Mouse (Mus musculus) lung, postnatal 0 days (tissue): Measurements from ENCODE around the gene Apc2. TPM values are rescaled to one million over a fixed set of nuclear protein-coding genes. Genes with fewer than 3 reads are reported as not detected.

Source experiments
- ATAC-seq: fragments of 200-750 bp; cut with Nextera tagmentation; 2 replicates; pipeline ENCODE4 v1.8.0; 2017; ENCODE audit warnings: moderate library complexity
- DNase-seq: peaks from one replicate; pipeline ENCODE4 v3.0.0-alpha.2; 2016; ENCODE audit warnings: low spot score
- H3K27ac ChIP-seq: fragments of 300-500 bp; sonication (generic); 2 replicates; pipeline ENCODE4 v1.5.1; 2014; ENCODE audit warnings: antibody characterized with exemption, mild to moderate bottlenecking, low read length, mixed read lengths
- H3K27me3 ChIP-seq: fragments of 300-500 bp; sonication (generic); replicated peaks from 2 replicates; pipeline ENCODE4 v1.6.1; 2014; ENCODE audit warnings: low read length, mixed read lengths; ENCODE audit not compliant: insufficient read depth
- H3K36me3 ChIP-seq: fragments of 300-500 bp; sonication (generic); 2 replicates; pipeline ENCODE4 v1.6.1; 2014; ENCODE audit warnings: low read length, mixed read lengths; ENCODE audit not compliant: insufficient read depth
- H3K4me1 ChIP-seq: fragments of 300-500 bp; sonication (generic); 2 replicates; pipeline ENCODE4 v1.6.1; 2014; ENCODE audit warnings: antibody characterized with exemption, low read depth, low read length, mixed read lengths; ENCODE audit not compliant: insufficient read depth
- H3K4me2 ChIP-seq: fragments of 300-500 bp; sonication (generic); replicated peaks from 2 replicates; pipeline ENCODE4 v1.6.1; 2014; ENCODE audit warnings: low read depth, mild to moderate bottlenecking, low read length, moderate library complexity, mixed read lengths
- H3K4me3 ChIP-seq: fragments of 300-500 bp; sonication (generic); 2 replicates; pipeline ENCODE4 v1.5.1; 2014; ENCODE audit warnings: low read depth, low read length
- H3K9ac ChIP-seq: fragments of 300-500 bp; sonication (generic); replicated peaks from 2 replicates; pipeline ENCODE4 v1.6.1; 2014; ENCODE audit warnings: low read depth, mild to moderate bottlenecking
- H3K9me3 ChIP-seq: fragments of 300-500 bp; sonication (generic); 2 replicates; pipeline ENCODE4 v1.6.1; 2016; ENCODE audit warnings: low read length, mixed read lengths
- CTCF ChIP-seq: IDR thresholded peaks from 2 replicates; pipeline ENCODE4 v1.5.1; 2016; ENCODE audit warnings: antibody characterized with exemption, mild to moderate bottlenecking
- EP300 ChIP-seq: IDR thresholded peaks from 2 replicates; pipeline ENCODE4 v1.6.1; 2016; ENCODE audit warnings: antibody characterized with exemption, mild to moderate bottlenecking, control low read depth
- WGBS: fragments of 180-500 bp; shearing (Covaris S2); extraction: QIAGEN DNeasy Blood & Tissue Kit; methylation state at CpG from one replicate; pipeline ENCODE4 v1.1.7; 2014; 5-methylcytosine and 5-hydroxymethylcytosine counted together
- polyA plus RNA-seq: library from polyadenylated mRNA; unstranded; fragments of >200 nt; fragmentation: Nextera tagmentation; extraction: Ambion mirVana; gene quantifications from 2 replicates; pipeline ENCODE4 v1.2.1, GENCODE M21; 2015

The Apc2 gene
- polyA plus RNA-seq, 1 experiment from 2014 or later = 0.85 TPM

DNA sequence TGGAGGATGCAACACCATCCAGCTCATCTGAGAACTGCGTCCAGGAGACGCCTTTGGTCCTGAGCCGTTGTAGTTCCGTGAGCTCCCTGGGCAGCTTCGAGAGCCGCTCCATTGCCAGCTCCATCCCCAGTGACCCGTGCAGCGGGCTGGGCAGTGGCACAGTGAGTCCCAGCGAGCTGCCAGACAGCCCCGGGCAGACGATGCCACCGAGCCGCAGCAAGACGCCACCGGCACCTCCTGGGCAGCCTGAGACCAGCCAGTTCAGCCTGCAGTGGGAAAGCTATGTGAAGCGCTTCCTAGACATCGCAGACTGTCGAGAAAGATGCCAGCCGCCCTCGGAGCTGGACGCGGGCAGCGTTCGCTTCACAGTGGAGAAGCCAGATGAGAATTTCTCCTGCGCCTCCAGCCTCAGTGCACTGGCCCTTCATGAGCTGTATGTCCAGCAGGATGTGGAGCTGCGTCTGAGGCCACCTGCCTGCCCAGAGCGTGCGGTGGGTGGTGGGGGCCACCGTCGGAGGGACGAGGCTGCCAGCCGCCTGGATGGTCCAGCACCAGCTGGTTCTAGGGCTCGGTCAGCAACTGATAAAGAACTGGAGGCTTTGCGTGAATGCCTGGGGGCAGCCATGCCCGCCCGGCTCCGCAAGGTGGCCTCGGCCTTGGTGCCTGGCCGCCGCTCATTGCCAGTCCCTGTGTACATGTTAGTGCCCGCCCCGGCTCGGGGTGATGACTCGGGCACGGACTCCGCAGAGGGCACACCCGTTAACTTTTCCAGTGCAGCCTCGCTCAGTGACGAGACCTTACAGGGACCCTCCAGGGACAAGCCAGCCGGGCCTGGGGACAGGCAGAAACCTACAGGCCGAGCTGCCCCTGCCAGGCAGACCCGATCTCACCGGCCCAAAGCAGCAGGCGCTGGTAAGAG, 17.1 kb downstream of the Apc2 start:
- DNase-seq (no peak), ATAC-seq (no peak)
- no peak overlapping the region for H3K27ac ChIP-seq
- H3K27me3 ChIP-seq = peaks cover 44% of the 10 kb centered on the region
- no peaks in the 10 kb centered on the region for H3K36me3 ChIP-seq
- no peak for TF ChIP-seq EP300
- TF ChIP-seq CTCF = no peak
- H3K9me3 ChIP-seq = no peaks in the 10 kb centered on the region
- H3K4me2 ChIP-seq = no peak overlapping the region
- peaks cover 13% of the 10 kb centered on the region; the same call in 1 of the 2 replicates for H3K4me1 ChIP-seq
- H3K4me3 ChIP-seq = no peak overlapping the region
- H3K9ac ChIP-seq = no peak overlapping the region
- WGBS = 57% methylated on average over 54 of the region's 54 CpGs

DNA sequence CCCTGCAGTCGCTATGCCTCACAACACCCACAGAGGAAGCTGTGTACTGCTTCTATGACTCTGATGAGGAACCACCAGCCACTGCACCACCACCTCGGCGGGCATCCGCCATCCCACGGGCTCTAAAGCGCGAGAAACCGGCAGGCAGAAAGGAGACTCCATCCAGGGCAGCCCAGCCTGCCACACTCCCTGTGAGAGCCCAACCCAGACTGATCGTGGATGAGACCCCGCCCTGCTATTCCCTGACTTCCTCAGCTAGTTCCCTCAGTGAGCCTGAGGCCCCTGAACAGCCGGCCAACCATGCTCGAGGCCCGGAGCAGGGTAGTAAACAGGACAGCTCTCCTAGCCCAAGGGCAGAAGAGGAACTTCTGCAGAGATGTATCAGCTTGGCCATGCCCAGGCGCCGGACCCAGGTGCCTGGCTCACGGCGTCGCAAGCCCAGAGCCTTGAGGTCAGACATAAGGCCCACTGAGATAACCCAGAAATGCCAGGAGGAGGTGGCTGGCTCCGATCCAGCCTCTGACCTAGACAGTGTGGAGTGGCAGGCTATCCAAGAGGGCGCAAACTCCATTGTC, 17.9 kb downstream of the Apc2 start:
- no peaks in the 10 kb centered on the region for H3K9me3 ChIP-seq
- ATAC-seq (no peak), DNase-seq (no peak)
- H3K36me3 ChIP-seq = no peaks in the 10 kb centered on the region; the same call in 1 of the 2 replicates
- H3K4me2 ChIP-seq = no peak overlapping the region
- H3K4me3 ChIP-seq = no peak overlapping the region
- H3K27ac ChIP-seq = no peak overlapping the region
- H3K4me1 ChIP-seq = peaks cover 13% of the 10 kb centered on the region; the same call in 1 of the 2 replicates
- H3K27me3 ChIP-seq = peaks cover 44% of the 10 kb centered on the region
- H3K9ac ChIP-seq = no peak overlapping the region
- TF ChIP-seq EP300 (no peak), CTCF (no peak)
- 38% methylated on average over 20 of the region's 20 CpGs for WGBS

DNA sequence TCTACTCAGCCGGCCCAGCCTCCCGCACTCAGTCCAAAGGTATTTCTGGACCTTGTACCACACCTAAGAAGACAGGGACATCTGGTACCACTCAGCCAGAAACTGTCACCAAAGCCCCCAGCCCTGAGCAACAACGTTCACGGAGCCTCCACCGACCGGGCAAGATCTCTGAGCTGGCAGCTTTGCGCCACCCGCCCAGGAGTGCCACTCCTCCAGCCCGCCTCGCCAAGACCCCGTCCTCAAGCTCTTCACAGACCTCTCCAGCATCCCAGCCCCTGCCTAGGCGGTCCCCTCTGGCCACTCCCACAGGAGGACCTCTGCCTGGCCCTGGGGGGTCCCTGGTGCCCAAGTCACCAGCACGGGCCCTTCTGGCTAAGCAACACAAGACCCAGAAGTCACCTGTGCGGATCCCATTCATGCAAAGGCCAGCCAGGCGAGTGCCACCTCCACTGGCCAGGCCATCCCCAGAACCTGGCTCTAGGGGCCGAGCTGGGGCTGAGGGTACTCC, 18.8 kb downstream of the Apc2 start:
- Histone ChIP-seq H3K36me3 (no peaks in the 10 kb centered on the region; the same call in 1 of the 2 replicates), H3K4me2 (no peak overlapping the region), H3K27me3 (peaks cover 44% of the 10 kb centered on the region), H3K4me1 (peaks cover 18% of the 10 kb centered on the region), H3K27ac (no peak overlapping the region), H3K4me3 (no peak overlapping the region), H3K9ac (no peak overlapping the region), H3K9me3 (no peaks in the 10 kb centered on the region)
- WGBS = 41% methylated on average over 16 of the region's 16 CpGs
- ATAC-seq (no peak), DNase-seq (no peak)
- TF ChIP-seq CTCF = no peak
- no peak for TF ChIP-seq EP300

- Histone ChIP-seq H3K4me2 (no peak overlapping the region), H3K27ac (no peak overlapping the region), H3K36me3 (no peaks in the 10 kb centered on the region; the same call in 1 of the 2 replicates), H3K9ac (no peak overlapping the region), H3K27me3 (peaks cover 44% of the 10 kb centered on the region), H3K9me3 (no peaks in the 10 kb centered on the region), H3K4me3 (no peak overlapping the region), H3K4me1 (peaks cover 20% of the 10 kb centered on the region)
- 34% methylated on average over 25 of the region's 27 CpGs for WGBS
- ATAC-seq (peak; percentile 9; the same call in 1 of the 2 replicates), DNase-seq (no peak)
- no peak for TF ChIP-seq EP300
- no peak for TF ChIP-seq CTCF
Observed at GRCm38 (mm10) chr10:80315315-80315714, 19.5 kb downstream of the Apc2 start.

DNA sequence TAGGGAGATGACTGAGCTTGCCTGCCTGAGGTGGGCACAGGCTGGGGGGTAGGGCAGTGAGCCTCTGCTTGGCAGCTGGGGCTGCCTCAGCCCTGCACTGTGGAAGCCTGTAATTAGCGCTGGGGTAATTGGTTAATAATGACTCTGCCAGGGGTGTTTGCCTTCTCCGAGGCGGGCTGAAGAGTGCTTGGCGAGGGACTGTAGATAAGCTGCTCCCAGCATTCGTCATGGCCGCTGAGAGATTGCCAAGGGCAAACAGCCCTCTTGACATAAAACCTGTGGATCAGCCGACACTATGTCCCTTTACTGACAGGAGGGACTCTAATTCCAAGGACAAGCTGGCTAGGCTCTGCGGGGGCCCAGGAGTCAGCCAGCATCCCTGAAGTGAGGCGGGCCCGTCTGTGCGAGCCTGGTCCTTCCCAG, 20.6 kb downstream of the Apc2 start:
- H3K4me1 ChIP-seq = peaks cover 20% of the 10 kb centered on the region
- TF ChIP-seq CTCF (no peak), EP300 (no peak)
- H3K27me3 ChIP-seq = peaks cover 38% of the 10 kb centered on the region
- no peaks in the 10 kb centered on the region for H3K9me3 ChIP-seq
- DNase-seq (peak; percentile 68), ATAC-seq (peak; percentile 47)
- no peak overlapping the region for H3K4me3 ChIP-seq
- H3K27ac ChIP-seq = no peak overlapping the region
- WGBS = 20% methylated on average over 11 of the region's 11 CpGs
- no peaks in the 10 kb centered on the region; the same call in 1 of the 2 replicates for H3K36me3 ChIP-seq
- no peak overlapping the region for H3K4me2 ChIP-seq
- 0 out of 2 replicates have a peak overlapping the region, but pooled peaks have one; percentile 5 for H3K9ac ChIP-seq

- peaks cover 34% of the 10 kb centered on the region for H3K27me3 ChIP-seq
- 47% methylated on average over 10 of the region's 10 CpGs for WGBS
- ATAC-seq (no peak), DNase-seq (no peak)
- TF ChIP-seq CTCF (no peak), EP300 (no peak)
- 0 out of 2 replicates have a peak overlapping the region, but pooled peaks have one; percentile 5 for H3K9ac ChIP-seq
- no peak overlapping the region for H3K27ac ChIP-seq
- H3K9me3 ChIP-seq = no peaks in the 10 kb centered on the region
- H3K4me3 ChIP-seq = no peak overlapping the region
- no peak overlapping the region for H3K4me2 ChIP-seq
- no peaks in the 10 kb centered on the region; the same call in 1 of the 2 replicates for H3K36me3 ChIP-seq
- peaks cover 20% of the 10 kb centered on the region for H3K4me1 ChIP-seq
Observed at GRCm38 (mm10) chr10:80317011-80317410, 21.2 kb downstream of the Apc2 start.
